Mouse (Mus musculus): ENCODE results near the gene 4930404N11Rik.

DNA sequence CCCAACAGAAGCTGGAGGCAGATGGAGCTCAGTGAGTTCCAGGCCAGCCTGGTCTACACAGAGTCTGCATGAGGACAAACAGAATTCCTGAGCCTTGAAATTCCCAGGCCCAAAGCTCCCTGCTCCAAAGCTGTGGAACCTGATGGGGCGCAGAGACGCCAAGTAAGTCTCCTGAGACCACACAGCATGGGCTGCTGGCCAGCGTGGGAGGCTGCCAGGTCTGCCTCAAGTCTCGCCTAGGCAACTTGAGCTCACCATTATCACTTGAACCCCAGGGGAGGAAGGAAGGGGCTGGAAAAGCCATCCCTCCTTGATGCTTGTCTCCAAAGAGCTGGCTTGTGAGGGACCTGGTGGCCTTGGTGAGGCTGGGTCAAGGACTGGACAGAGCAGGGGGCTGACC lies 35.6 kb downstream of the 4930404N11Rik start:
- TF ChIP-seq POLR2A (IDR thresholded peaks at IDR 0.05; ENCODE audit: low read depth, low read length) (no peak), CTCF (conservative IDR thresholded peaks at IDR 0.05; ENCODE audit: insufficient read depth, insufficient read length, low read depth, low read length) (no peak)

Measured in kidney, adult 2 months (tissue).